Mouse (Mus musculus) forebrain, embryonic 16.5 days (tissue): ENCODE measurements around the gene Cds2. TPM values are rescaled to one million over a fixed set of nuclear protein-coding genes. Genes with fewer than 3 reads are reported as not detected.

Source experiments
- ATAC-seq: fragments of 200-750 bp; cut with Nextera tagmentation; 2 replicates; pipeline ENCODE4 v1.8.0; 2017; ENCODE audit warnings: mild to moderate bottlenecking, moderate library complexity
- H3K27ac ChIP-seq: fragments of 300-500 bp; sonication (generic); 2 replicates; pipeline ENCODE4 v1.5.1; 2014; ENCODE audit warnings: low read length, control low read depth
- H3K27me3 ChIP-seq: fragments of 300-500 bp; sonication (generic); replicated peaks from 2 replicates; pipeline ENCODE4 v1.6.1; 2014; ENCODE audit warnings: low read length; ENCODE audit not compliant: control insufficient read depth, insufficient read depth
- H3K36me3 ChIP-seq: fragments of 300-500 bp; sonication (generic); 2 replicates; pipeline ENCODE4 v1.6.1; 2014; ENCODE audit not compliant: control insufficient read depth, insufficient read depth
- H3K4me1 ChIP-seq: fragments of 300-500 bp; sonication (generic); replicated peaks from 2 replicates; pipeline ENCODE4 v1.6.1; 2014; ENCODE audit warnings: low read length; ENCODE audit not compliant: control insufficient read depth, insufficient read depth
- H3K4me2 ChIP-seq: fragments of 300-500 bp; sonication (generic); 2 replicates; pipeline ENCODE4 v1.6.1; 2014; ENCODE audit warnings: mild to moderate bottlenecking, low read length, control low read depth
- H3K4me3 ChIP-seq: fragments of 300-500 bp; sonication (generic); replicated peaks from 2 replicates; pipeline ENCODE4 v1.5.1; 2014; ENCODE audit warnings: mild to moderate bottlenecking, low read length, control low read depth
- H3K9ac ChIP-seq: fragments of 300-500 bp; sonication (generic); replicated peaks from 2 replicates; pipeline ENCODE4 v1.6.1; 2014; ENCODE audit warnings: low read depth, low read length, control low read depth
- H3K9me3 ChIP-seq: fragments of 300-500 bp; sonication (generic); 2 replicates; pipeline ENCODE4 v1.6.1; 2016; ENCODE audit warnings: low read length; ENCODE audit not compliant: control insufficient read depth
- WGBS: fragments of 180-500 bp; shearing (Covaris S2); extraction: QIAGEN DNeasy Blood & Tissue Kit; methylation state at CpG from one replicate; pipeline ENCODE4 v1.1.7; 2014; 5-methylcytosine and 5-hydroxymethylcytosine counted together
- polyA plus RNA-seq: library from polyadenylated mRNA; unstranded; fragments of >200 nt; fragmentation: Nextera tagmentation; extraction: Ambion mirVana; gene quantifications from 2 replicates; pipeline ENCODE4 v1.2.1, GENCODE M21; 2015

Gene Cds2
- polyA plus RNA-seq, 1 experiment from 2014 or later = 27.9 TPM

DNA sequence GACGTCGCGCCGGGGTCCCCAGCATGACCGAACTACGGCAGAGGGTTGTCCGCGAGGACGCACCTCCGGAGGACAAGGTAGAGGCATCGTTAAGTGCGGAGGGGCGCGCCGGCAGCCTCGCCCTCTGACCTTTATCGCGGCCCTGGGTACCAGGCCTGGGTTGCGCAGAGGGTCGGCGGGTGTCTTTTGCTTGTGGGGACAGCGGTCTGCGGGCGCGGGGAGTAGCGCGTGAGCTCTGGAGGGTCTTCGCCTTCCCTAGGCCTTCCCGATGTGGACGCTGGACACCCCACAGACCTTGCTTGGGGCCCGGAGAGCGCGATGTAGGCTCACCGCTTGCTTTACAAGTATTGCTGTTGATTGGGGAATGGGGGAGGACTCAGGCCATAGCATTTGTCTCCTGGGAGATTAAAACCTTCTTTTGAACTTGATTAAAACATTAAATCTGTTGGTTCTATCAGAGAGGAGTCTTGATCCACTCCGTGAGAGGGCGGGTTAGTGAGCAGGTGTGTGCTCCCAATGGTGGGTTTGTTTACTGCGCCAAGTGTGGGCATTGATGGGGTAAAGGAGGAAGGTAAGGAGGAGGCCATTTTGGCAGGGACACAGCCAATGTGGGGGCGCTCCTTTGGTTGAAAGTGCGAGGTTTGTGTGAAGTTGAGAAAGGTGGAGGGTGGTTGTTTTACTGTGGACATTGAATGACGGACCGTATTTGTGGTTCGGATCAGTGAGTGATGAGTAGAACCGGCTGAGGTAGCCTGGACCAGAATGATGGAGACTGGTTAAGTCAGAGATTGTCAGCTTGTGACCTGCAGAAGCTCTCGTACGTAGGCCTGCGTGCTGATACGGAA lies 695 bp downstream of the Cds2 start:
- WGBS = under 1% methylated on average over 46 of the region's 47 CpGs
- Histone ChIP-seq H3K9ac (peak overlapping the region; percentile 96), H3K36me3 (no peaks in the 10 kb centered on the region), H3K4me1 (peaks cover 11% of the 10 kb centered on the region), H3K4me2 (peak overlapping the region; percentile 81), H3K27me3 (no peaks in the 10 kb centered on the region), H3K4me3 (peak overlapping the region; percentile 96), H3K9me3 (no peaks in the 10 kb centered on the region), H3K27ac (peak overlapping the region; percentile 76)
- peak; percentile 45; the same call in 1 of the 2 replicates for ATAC-seq

DNA sequence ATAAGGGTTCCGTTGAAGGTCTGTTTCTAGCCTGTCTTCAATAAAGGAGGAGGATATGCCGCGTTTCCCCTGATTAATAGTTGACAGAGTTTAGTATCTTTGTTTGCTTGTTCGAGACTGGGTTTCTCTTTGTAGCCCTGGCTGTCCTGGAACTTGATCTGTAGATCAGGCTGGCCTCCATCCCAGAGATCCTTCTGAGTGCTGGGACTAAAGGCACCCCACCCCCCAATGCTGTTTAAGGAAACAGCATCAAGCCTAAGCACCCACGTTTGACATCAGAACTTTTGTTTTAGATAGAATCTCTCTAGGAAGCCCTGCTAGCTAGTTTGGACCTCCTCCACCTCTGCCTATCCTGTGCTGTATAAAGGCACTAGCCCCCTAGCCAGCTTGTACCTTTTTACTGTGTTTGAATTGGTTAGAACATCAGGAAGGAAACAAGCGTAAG lies 1.3 kb downstream of the Cds2 start:
- no peaks in the 10 kb centered on the region for H3K27me3 ChIP-seq
- no peaks in the 10 kb centered on the region for H3K9me3 ChIP-seq
- H3K9ac ChIP-seq = peak overlapping the region; percentile 96
- ATAC-seq = no peak
- H3K36me3 ChIP-seq = no peaks in the 10 kb centered on the region
- H3K27ac ChIP-seq = no peak overlapping the region
- peak overlapping the region; percentile 96 for H3K4me3 ChIP-seq
- peak overlapping the region; percentile 81 for H3K4me2 ChIP-seq
- WGBS = 14% methylated on average over 6 of the region's 6 CpGs
- peaks cover 11% of the 10 kb centered on the region for H3K4me1 ChIP-seq

DNA sequence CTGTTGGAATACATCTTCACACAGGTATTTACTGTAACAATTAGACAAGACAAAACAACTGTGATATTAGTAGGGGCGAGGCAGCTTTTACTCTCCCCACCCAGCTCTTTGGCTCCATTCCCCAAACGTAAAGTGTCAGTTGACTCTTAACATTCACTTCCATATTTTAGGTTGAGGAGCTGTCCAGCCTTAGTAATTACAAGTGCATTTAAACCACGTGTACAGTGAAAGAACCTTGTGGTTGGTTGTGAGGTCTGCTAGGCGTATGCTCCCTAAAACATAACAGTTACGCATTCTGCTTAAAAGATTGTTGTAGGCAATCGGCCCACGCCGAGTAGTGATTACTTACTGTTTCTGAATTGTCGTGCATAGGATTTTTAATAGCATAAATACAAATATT lies 2.2 kb downstream of the Cds2 start:
- Histone ChIP-seq H3K9me3 (no peaks in the 10 kb centered on the region), H3K27ac (no peak overlapping the region), H3K36me3 (no peaks in the 10 kb centered on the region), H3K4me2 (no peak overlapping the region), H3K4me3 (no peak overlapping the region), H3K4me1 (peaks cover 11% of the 10 kb centered on the region), H3K27me3 (no peaks in the 10 kb centered on the region), H3K9ac (no peak overlapping the region)
- WGBS = 89% methylated on average over 9 of the region's 9 CpGs
- ATAC-seq = no peak

DNA sequence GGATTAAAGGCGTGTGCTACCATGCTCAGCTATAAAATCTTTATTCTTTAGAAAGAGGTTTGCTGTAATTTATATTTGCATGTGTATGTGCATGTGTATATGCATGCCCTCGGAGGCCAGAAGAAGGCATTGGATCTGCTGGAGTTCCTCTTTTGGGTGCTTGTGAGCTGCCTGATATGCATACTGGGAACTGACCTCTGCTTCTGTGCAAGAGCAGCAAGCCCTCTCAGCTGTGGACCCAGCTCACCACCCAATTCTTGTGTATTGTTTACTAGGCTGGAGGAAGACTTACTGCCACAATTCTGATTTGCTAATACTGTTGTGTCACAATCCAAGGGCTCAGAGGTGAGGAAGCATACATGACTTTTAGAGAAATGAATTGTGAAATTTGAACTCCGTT lies 3.1 kb downstream of the Cds2 start:
- Histone ChIP-seq H3K27ac (no peak overlapping the region), H3K36me3 (no peaks in the 10 kb centered on the region), H3K4me3 (no peak overlapping the region), H3K9ac (no peak overlapping the region), H3K4me1 (peaks cover 11% of the 10 kb centered on the region), H3K27me3 (no peaks in the 10 kb centered on the region), H3K9me3 (no peaks in the 10 kb centered on the region), H3K4me2 (no peak overlapping the region)
- ATAC-seq = no peak
- WGBS = 92% methylated on average over 3 of the region's 3 CpGs

DNA sequence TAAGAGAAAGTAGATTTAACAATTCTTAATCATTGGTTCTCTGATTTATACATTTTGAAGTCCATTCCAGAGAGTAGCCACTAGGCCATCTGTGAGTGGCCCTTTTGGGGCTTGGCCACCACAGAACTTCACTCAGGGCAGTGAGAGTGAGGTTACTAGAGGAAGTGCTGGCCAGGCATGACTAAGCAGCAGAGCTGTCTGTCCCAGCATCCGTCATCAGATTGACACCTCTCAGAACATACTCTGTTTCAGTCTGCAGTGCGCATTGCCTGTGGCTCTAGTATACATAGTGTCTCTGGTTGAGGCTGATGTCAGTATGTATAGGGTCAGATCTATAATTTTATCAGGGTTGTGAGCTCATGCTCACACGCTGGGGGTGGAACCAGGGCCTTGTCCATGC lies 6.3 kb downstream of the Cds2 start:
- Histone ChIP-seq H3K27me3 (no peaks in the 10 kb centered on the region), H3K4me3 (no peak overlapping the region), H3K36me3 (no peaks in the 10 kb centered on the region), H3K9ac (no peak overlapping the region), H3K9me3 (no peaks in the 10 kb centered on the region), H3K4me2 (no peak overlapping the region), H3K4me1 (peaks cover 7% of the 10 kb centered on the region), H3K27ac (no peak overlapping the region)
- WGBS = 90% methylated on average over 3 of the region's 3 CpGs
- no peak for ATAC-seq

DNA sequence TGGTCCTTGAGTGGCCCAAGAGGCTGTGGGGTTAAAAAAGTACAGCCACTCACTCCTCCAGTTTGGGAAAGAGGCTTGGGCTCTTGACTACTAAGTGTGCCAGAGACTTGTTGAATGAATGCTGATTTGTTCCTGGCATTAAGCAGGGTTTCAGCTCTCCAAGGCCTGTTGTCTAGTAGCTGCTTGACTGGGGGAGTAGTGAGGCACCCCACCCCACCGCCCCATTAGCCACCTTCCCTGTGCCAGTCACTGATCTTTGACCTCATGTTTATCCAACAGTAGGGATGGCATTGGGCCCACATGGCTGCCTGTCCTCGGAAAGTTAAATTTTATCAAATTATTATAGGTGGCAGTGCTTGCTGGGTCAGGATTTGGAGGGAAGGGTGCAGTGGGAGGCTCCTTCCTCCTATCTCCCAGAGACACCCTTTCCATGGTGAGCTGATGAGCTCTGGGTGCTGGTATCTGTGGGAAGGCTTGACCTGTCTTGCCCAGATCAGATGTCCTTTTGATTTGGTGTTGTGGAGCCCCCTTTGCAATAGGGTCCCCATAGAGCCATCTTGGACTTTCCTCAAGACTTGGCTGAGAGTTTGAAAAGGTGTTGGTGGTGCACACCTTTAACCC lies 7.5 kb downstream of the Cds2 start:
- Histone ChIP-seq H3K9me3 (no peaks in the 10 kb centered on the region), H3K4me2 (no peak overlapping the region), H3K4me1 (no peaks in the 10 kb centered on the region), H3K27me3 (no peaks in the 10 kb centered on the region), H3K36me3 (no peaks in the 10 kb centered on the region), H3K27ac (no peak overlapping the region), H3K9ac (no peak overlapping the region), H3K4me3 (no peak overlapping the region)
- ATAC-seq = no peak
- WGBS = 85% methylated on average over 2 of the region's 2 CpGs

DNA sequence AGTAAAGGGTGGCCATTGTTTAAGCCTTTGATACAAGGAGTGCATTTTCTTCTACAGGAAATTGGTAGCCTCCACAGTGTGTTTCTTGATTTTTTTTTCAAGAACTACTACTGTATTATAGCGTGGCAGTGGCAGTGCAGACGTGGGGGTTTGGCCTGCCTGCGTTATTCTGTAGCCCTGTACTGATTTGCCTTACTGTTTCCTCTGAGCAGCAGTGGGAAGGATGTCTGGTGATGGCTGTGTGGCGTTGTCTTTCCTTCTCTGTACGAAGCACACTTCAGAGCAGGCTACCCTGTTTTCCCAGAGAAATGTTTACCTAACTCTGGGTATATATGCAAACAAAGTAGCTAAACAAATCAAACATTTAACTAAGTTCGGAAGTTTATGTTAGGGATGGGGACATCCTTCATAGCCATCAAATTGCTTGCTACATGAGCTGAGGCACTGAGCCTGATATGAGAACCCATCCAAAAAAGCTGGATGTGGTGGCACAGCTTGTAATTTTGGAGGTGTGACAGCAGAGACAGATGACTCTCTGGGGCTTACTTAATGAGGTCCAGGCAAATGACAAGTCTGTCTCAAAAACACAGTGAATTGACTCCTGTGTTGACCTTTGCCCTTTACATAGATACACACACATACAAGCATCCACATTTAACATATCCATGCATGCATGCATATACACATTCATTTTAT lies 9.9 kb downstream of the Cds2 start:
- Histone ChIP-seq H3K36me3 (no peaks in the 10 kb centered on the region), H3K4me3 (no peak overlapping the region), H3K27me3 (no peaks in the 10 kb centered on the region), H3K4me2 (no peak overlapping the region), H3K4me1 (no peaks in the 10 kb centered on the region), H3K27ac (no peak overlapping the region), H3K9ac (no peak overlapping the region), H3K9me3 (no peaks in the 10 kb centered on the region)
- ATAC-seq = no peak
- WGBS = 57% methylated on average over 6 of the region's 6 CpGs

DNA sequence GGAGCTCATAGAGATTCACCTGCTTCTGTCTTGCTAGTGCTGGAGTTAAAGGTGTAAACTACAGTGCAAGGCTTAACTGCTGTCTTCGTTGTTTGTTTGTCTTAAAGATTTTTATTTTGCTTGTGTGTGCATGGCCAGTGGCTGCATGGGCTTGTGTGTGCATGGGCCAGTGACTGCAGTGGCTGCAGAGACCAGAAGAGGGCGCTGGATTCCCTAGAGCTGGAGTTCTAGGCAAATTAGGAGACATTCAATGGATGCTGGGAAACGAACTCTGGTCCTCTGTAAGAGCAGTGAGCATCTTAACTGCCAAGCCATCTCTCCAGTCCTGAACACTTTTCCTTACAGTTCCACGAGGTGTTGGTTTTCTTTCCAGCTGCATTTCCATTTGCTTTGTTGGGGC lies 12.6 kb downstream of the Cds2 start:
- Histone ChIP-seq H3K4me1 (no peaks in the 10 kb centered on the region), H3K9ac (no peak overlapping the region), H3K36me3 (no peaks in the 10 kb centered on the region), H3K4me3 (no peak overlapping the region), H3K27ac (no peak overlapping the region), H3K4me2 (no peak overlapping the region), H3K9me3 (no peaks in the 10 kb centered on the region), H3K27me3 (no peaks in the 10 kb centered on the region)
- 74% methylated on average over 4 of the region's 4 CpGs for WGBS
- no peak for ATAC-seq

DNA sequence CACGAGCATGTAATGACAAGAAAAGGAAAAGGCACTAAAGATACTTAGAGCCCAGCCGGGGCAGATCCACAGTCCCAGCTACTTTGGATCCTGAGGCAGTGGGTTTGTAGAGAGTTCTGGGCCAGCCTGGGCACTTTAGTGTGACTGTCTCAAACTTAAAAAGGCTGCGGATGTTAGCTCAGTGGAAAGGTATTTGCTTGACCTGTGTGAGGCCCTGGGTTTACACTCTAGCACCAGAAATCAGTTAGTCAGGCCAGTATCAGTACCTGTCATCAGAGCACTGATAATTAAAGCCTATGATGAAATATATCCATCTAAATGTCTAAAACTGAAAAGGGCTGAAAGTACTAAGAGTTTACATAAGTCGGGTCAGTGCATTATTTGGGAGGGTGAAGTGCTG lies 13.3 kb downstream of the Cds2 start:
- Histone ChIP-seq H3K27ac (no peak overlapping the region), H3K4me1 (no peaks in the 10 kb centered on the region), H3K9me3 (no peaks in the 10 kb centered on the region), H3K4me2 (no peak overlapping the region), H3K36me3 (no peaks in the 10 kb centered on the region), H3K9ac (no peak overlapping the region), H3K4me3 (no peak overlapping the region), H3K27me3 (no peaks in the 10 kb centered on the region)
- WGBS = 84% methylated on average over 4 of the region's 4 CpGs
- no peak for ATAC-seq
